Mouse (Mus musculus) bone marrow macrophage, adult 2 months (primary cell): ENCODE results near the gene Tshr. TPM values are rescaled to one million over a fixed set of nuclear protein-coding genes. Genes with fewer than 3 reads are reported as not detected.
"Not testable (repeated sequence)": the region's sequence is repeated elsewhere in the genome, so short reads cannot be mapped to it uniquely, and the experiment has no call there.

Experiments used
- H3K27ac ChIP-seq: 2 replicates; pipeline ENCODE4 v1.5.1; 2012; ENCODE audit warnings: low read depth, low read length; ENCODE audit not compliant: insufficient read depth
- H3K4me1 ChIP-seq: 2 replicates; pipeline ENCODE4 v1.6.1; 2012; ENCODE audit warnings: low read length; ENCODE audit not compliant: control insufficient read depth, insufficient read depth
- H3K4me3 ChIP-seq: 2 replicates; pipeline ENCODE4 v1.5.1; 2012; ENCODE audit warnings: mild to moderate bottlenecking, low read length, moderate library complexity; ENCODE audit not compliant: insufficient read depth
- CTCF ChIP-seq: IDR thresholded peaks from 2 replicates; pipeline ENCODE4 v1.5.1; 2012; ENCODE audit warnings: low read depth, mild to moderate bottlenecking, low read length, moderate library complexity
- POLR2A ChIP-seq: IDR thresholded peaks from 2 replicates; pipeline ENCODE4 v1.6.1; 2012; ENCODE audit warnings: mild to moderate bottlenecking, low read depth, low read length, borderline replicate concordance
- polyA plus RNA-seq: library from polyadenylated mRNA; stranded (reverse); fragments of >200 nt; gene quantifications from 2 replicates; pipeline ENCODE4 v1.2.4, GENCODE M21; 2012; ENCODE audit not compliant: missing spikeins, insufficient read depth, insufficient read length

The Tshr gene
- polyA plus RNA-seq, 1 experiment = not detected

DNA sequence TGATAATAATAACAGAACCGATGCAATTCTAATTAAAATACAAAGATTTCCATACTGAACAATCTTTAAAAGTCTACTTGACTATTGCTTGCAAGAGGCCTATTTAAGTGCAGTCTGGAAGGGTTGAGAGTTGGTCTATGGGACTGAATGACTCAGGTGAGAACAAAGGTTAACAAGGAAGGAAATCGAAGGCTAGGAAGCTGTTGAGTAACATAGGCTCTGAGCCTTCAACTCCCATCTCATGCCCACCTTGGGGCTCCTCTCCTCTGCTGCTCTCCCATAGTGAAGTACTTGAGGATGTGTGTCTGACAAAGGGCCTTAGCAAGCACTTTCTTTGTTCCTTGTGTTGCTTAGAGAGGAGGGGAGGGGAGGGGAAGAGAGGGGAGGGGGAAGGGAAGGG lies 116.1 kb downstream of the Tshr start:
- TF ChIP-seq POLR2A (no peak), CTCF (no peak)
- no peak overlapping the region for H3K27ac ChIP-seq
- no peak overlapping the region for H3K4me3 ChIP-seq
- H3K4me1 ChIP-seq = no peaks in the 10 kb centered on the region

- TF ChIP-seq POLR2A (no peak), CTCF (no peak)
- Histone ChIP-seq H3K27ac (no peak overlapping the region), H3K4me3 (no peak overlapping the region), H3K4me1 (no peaks in the 10 kb centered on the region)
These were observed 127.4 kb downstream of the Tshr start for GRCm38 (mm10) chr12:91511766-91512165.

GRCm38 (mm10) chr12:91513980-91514379 lies 129.6 kb downstream of the Tshr start:
- Histone ChIP-seq H3K4me1 (no peaks in the 10 kb centered on the region), H3K4me3 (no peak overlapping the region), H3K27ac (no peak overlapping the region)
- TF ChIP-seq CTCF (no peak), POLR2A (no peak)

GRCm38 (mm10) chr12:91517808-91518207 lies 133.4 kb downstream of the Tshr start:
- Histone ChIP-seq H3K4me1 (no peaks in the 10 kb centered on the region), H3K4me3 (no peak overlapping the region)
- TF ChIP-seq CTCF (no peak), POLR2A (no peak)

DNA sequence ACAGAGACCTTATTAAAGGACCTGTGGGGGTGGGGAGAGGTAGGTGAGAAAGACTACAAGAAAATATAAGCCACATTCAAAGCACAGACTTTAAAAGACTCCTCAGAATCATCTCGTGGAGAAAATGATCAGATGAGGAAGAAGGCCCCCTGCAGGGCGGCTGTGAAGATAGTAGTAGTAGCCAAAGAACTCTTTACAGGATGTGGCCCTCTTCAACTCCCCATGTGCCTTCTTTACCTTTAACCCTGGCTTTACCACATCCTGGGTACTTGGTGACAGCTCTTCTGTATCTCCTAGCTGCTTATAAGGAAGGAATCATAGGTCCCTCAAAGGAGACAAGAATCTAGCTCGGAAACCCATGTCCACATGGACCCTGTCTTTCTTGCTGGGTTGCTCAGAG lies 139.3 kb downstream of the Tshr start:
- H3K27ac ChIP-seq = no peak overlapping the region
- TF ChIP-seq POLR2A = no peak
- no peak for TF ChIP-seq CTCF
- no peaks in the 10 kb centered on the region for H3K4me1 ChIP-seq

More at GRCm38 (mm10) chr12:91517808-91518207, 133.4 kb downstream of the Tshr start:
- no peak overlapping the region for H3K27ac ChIP-seq

DNA sequence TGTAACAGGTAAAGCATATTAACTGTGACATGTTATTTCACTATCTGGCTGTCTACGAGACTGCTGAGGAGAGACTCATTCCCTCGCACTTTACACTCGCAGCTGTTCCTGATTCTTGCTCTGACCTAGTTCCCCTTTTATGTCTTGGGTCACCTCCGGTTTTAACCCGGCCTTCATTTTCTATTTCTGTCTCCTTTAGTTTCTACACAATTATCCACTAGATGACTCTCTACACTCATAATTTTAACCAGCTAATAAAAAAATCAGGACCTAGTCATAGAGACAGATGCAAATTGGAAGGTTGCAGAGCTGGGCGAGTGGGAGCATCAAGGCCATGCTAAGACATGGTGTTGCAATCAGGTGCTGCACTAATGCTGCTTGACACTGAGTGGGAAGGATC lies 150.2 kb downstream of the Tshr start:
- Histone ChIP-seq H3K4me1 (peaks cover 8% of the 10 kb centered on the region), H3K4me3 (no peak overlapping the region), H3K27ac (no peak overlapping the region)
- TF ChIP-seq CTCF = no peak
- no peak for TF ChIP-seq POLR2A

More for the DNA sequence above, 139.3 kb downstream of the Tshr start:
- no peak overlapping the region for H3K4me3 ChIP-seq

- TF ChIP-seq CTCF (no peak), POLR2A (no peak)
- no peaks in the 10 kb centered on the region for H3K4me1 ChIP-seq
These were observed 155.8 kb downstream of the Tshr start for GRCm38 (mm10) chr12:91540202-91540601.

GRCm38 (mm10) chr12:91549471-91549870 lies 165.1 kb downstream of the Tshr start:
- no peak overlapping the region for H3K27ac ChIP-seq

More at GRCm38 (mm10) chr12:91540202-91540601, 155.8 kb downstream of the Tshr start:
- Histone ChIP-seq H3K27ac (no peak overlapping the region), H3K4me3 (no peak overlapping the region)

GRCm38 (mm10) chr12:91551773-91552526 lies 167.6 kb downstream of the Tshr start:
- no peak for TF ChIP-seq CTCF
- no peak for TF ChIP-seq POLR2A
- no peak overlapping the region for H3K27ac ChIP-seq
- H3K4me1 ChIP-seq = no peaks in the 10 kb centered on the region
- H3K4me3 ChIP-seq = no peak overlapping the region

More at GRCm38 (mm10) chr12:91549471-91549870, 165.1 kb downstream of the Tshr start:
- H3K4me1 ChIP-seq = no peaks in the 10 kb centered on the region
- TF ChIP-seq CTCF (no peak), POLR2A (no peak)
- no peak overlapping the region for H3K4me3 ChIP-seq

- not testable (repeated sequence) for H3K4me3 ChIP-seq, H3K4me1 ChIP-seq, H3K27ac ChIP-seq
These were observed 173.1 kb downstream of the Tshr start for GRCm38 (mm10) chr12:91557358-91558005.

- H3K4me3 ChIP-seq, H3K4me1 ChIP-seq, H3K27ac ChIP-seq: not testable (repeated sequence)
These were observed 173.8 kb downstream of the Tshr start for GRCm38 (mm10) chr12:91558152-91558551.
